Mouse (Mus musculus) bone marrow, adult 2 months (tissue): ENCODE measurements around the gene Ttc25. TPM values are rescaled to one million over a fixed set of nuclear protein-coding genes. Genes with fewer than 3 reads are reported as not detected.

Experiments
- H3K27ac ChIP-seq: fragments of 200-500 bp; 2 replicates; pipeline ENCODE4 v1.5.1; 2012; ENCODE audit warnings: low read depth, mild to moderate bottlenecking, control low read depth, inconsistent platforms, low read length; ENCODE audit not compliant: control insufficient read depth, poor library complexity, insufficient read depth
- H3K4me1 ChIP-seq: fragments of 200-500 bp; 2 replicates; pipeline ENCODE4 v1.6.1; 2011; ENCODE audit warnings: low read length; ENCODE audit not compliant: control insufficient read depth, insufficient read depth
- H3K4me3 ChIP-seq: fragments of 200-500 bp; replicated peaks from 2 replicates; pipeline ENCODE3; 2011; ENCODE audit warnings: mild to moderate bottlenecking, low read depth, low read length, control low read depth; ENCODE audit not compliant: control insufficient read depth
- CTCF ChIP-seq: fragments of 200-500 bp; IDR thresholded peaks from 2 replicates; pipeline ENCODE4 v1.5.1; 2011; ENCODE audit warnings: low read length, control low read depth; ENCODE audit not compliant: control insufficient read depth, insufficient read depth
- POLR2A ChIP-seq: fragments of 200-500 bp; IDR thresholded peaks from 2 replicates; pipeline ENCODE4 v1.6.1; 2011; ENCODE audit warnings: low read depth, mild to moderate bottlenecking, control low read depth, low read length, borderline replicate concordance; ENCODE audit not compliant: control insufficient read depth
- WGBS: fragments of 180-500 bp; shearing (Covaris S2); methylation state at CpG from one replicate; pipeline ENCODE4 v1.1.7; 2018; 5-methylcytosine and 5-hydroxymethylcytosine counted together
- polyA plus RNA-seq: library from polyadenylated mRNA; stranded (reverse); fragments of >200 nt; gene quantifications from 2 replicates; pipeline ENCODE4 v1.2.4, GENCODE M21; 2011; ENCODE audit warnings: low replicate concordance; ENCODE audit not compliant: missing spikeins, insufficient read depth, insufficient read length

Gene Ttc25
- polyA plus RNA-seq, 1 experiment, result 0.35 TPM

- TF ChIP-seq POLR2A, result no peak
- no peak for TF ChIP-seq CTCF
- 82% methylated on average over 10 of the region's 10 CpGs for WGBS
- H3K27ac ChIP-seq, result no peak overlapping the region
- H3K4me3 ChIP-seq, result no peak overlapping the region
- H3K4me1 ChIP-seq, result no peaks in the 10 kb centered on the region
These were observed 31.7 kb upstream of the Ttc25 start for GRCm38 (mm10) chr11:100513716-100514115.

GRCm38 (mm10) chr11:100515061-100515460, 30.3 kb upstream of the Ttc25 start:
- H3K4me1 ChIP-seq, result no peaks in the 10 kb centered on the region
- TF ChIP-seq POLR2A (no peak), CTCF (no peak)
- 91% methylated on average over 9 of the region's 9 CpGs for WGBS
- H3K27ac ChIP-seq, result no peak overlapping the region
- no peak overlapping the region for H3K4me3 ChIP-seq

- no peak overlapping the region for H3K27ac ChIP-seq
- no peaks in the 10 kb centered on the region for H3K4me1 ChIP-seq
- 86% methylated on average over 9 of the region's 9 CpGs for WGBS
- H3K4me3 ChIP-seq, result no peak overlapping the region
- TF ChIP-seq CTCF, result no peak
These were observed 29.6 kb upstream of the Ttc25 start for GRCm38 (mm10) chr11:100515789-100516188.

DNA sequence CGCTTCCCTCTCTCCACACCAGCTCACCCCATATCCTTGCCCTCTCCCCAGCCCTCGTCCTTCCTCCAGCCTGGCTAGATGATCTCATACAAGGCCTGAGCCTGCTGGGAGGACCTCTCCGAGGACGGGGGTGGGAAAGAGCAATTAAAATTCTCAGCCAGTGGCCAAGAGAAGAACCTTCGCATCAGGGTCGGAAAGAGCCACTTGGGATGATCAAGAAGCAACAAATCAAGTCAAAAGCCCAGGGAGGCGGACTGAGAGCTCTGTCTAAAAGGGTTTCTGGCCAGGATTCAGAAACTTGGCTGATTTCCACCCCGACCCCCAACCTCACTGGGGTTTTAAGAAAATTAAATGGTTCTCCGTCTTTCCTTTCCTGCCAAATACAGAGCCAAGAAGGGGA, 29.1 kb upstream of the Ttc25 start:
- no peak overlapping the region for H3K27ac ChIP-seq
- 87% methylated on average over 9 of the region's 9 CpGs for WGBS
- no peak for TF ChIP-seq CTCF
- TF ChIP-seq POLR2A, result no peak
- no peak overlapping the region for H3K4me3 ChIP-seq
- H3K4me1 ChIP-seq, result no peaks in the 10 kb centered on the region

- Histone ChIP-seq H3K4me1 (no peaks in the 10 kb centered on the region), H3K27ac (no peak overlapping the region), H3K4me3 (no peak overlapping the region)
- 73% methylated on average over 5 of the region's 5 CpGs for WGBS
- TF ChIP-seq POLR2A (no peak), CTCF (no peak)
These were observed 27.2 kb upstream of the Ttc25 start for GRCm38 (mm10) chr11:100518188-100518591.

DNA sequence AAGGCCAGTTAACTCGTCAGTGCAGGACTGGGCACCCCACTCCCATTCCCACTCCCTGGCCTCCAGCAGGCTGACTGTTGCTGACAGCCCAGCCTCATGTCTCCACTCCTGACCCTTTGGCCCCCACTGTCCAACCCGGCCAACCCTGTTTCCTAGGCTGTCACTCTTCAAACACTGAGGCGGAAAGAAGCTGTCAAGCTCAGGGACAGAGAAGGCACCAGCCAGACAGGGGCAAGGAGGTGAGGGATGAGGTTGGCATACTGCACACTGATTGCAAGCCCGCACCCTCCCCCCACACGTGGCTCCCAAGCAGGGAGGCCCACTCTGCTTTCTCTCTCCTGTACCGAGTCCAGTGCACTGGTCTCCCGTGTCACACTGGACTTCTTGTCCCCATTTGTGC, 26.2 kb upstream of the Ttc25 start:
- TF ChIP-seq CTCF (no peak), POLR2A (no peak)
- Histone ChIP-seq H3K4me1 (no peaks in the 10 kb centered on the region), H3K27ac (no peak overlapping the region), H3K4me3 (no peak overlapping the region)
- WGBS, result 90% methylated on average over 7 of the region's 7 CpGs

DNA sequence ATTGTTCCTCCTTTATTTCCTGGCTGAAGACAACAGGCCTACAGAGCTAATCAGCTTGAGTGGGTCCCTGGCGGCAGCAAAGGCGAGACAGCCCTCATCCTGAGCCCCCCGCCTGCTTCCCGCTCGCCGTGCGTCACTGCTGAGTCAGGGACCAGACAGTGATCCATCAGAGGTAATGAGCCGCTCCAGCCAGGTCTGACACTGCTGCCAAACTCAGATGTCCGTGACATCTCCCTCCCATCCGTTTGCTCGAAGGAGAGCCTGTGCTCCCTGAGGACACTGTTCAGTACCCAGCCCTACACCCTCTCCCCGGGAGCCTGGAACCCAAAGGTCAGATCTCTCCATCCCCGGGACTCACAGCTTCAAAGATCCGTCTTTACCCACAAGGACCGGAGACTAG, 24.6 kb upstream of the Ttc25 start:
- no peak overlapping the region for H3K4me3 ChIP-seq
- H3K4me1 ChIP-seq, result no peaks in the 10 kb centered on the region; the same call in 1 of the 2 replicates
- TF ChIP-seq CTCF (no peak), POLR2A (no peak)
- no peak overlapping the region for H3K27ac ChIP-seq
- 91% methylated on average over 15 of the region's 15 CpGs for WGBS

GRCm38 (mm10) chr11:100524358-100524757, 21.0 kb upstream of the Ttc25 start:
- TF ChIP-seq CTCF, result no peak
- WGBS, result 70% methylated on average over 5 of the region's 5 CpGs

DNA sequence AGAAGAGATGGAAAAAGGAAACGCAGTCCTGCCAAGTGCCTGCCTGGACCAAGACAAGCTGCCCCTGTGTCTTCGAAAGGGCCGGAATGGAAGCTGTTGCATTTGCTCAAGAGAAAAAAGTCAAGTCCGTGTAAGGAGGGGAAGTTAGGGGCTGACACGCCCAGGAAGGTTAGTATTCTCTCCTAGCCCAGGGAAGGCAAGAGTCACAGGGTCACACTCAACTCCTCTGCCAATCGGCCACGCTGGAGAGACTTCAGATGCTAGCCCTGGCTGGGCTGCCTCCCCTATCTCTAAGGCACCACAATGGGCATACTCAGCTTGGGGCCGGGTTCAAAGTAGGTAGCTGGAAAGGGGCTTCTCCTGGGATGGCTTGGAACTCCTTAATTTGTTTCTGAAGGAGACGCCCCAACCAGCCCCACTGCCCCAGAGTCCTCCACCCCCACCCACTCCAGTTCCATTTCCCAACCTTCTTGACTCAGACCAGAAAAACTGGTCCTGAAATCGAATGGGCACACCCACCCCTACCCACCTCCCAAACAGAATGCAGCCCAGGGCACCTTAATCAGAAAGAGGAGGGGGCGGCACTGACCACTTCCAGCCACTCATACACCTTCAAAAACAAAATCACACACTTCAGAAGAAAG, 20.3 kb upstream of the Ttc25 start:
- 36% methylated on average over 11 of the region's 11 CpGs for WGBS
- no peak for TF ChIP-seq POLR2A
- no peak overlapping the region for H3K4me3 ChIP-seq
- H3K27ac ChIP-seq, result peak overlapping the region; percentile 53
- H3K4me1 ChIP-seq, result peaks cover 6% of the 10 kb centered on the region; the same call in 1 of the 2 replicates

More at GRCm38 (mm10) chr11:100524358-100524757, 21.0 kb upstream of the Ttc25 start:
- peaks cover 6% of the 10 kb centered on the region; the same call in 1 of the 2 replicates for H3K4me1 ChIP-seq
- H3K4me3 ChIP-seq, result no peak overlapping the region
- H3K27ac ChIP-seq, result no peak overlapping the region
